Comparison of ENCODE assay signal across 11 mouse cellular contexts in genomic region chr4:140562461-140563178, GRCm38 (mm10).
DNase-seq lines count a peak whose midpoint lies in the region; ATAC-seq and TF ChIP-seq lines count a peak whose summit lies in the region.
"Had no signal": no experiment of that assay in that cellular context is flagged by ENCODE, and none has a peak within 500 bp of the region (broad histone marks: within the 10 kb centered on the region; RNA-seq: fewer than 3 reads in every experiment).

No protein-coding gene starts in this region.

- no peaks in the 10 kb centered on the region for H3K9me3 ChIP-seq in forebrain, postnatal 0 days (ENCODE audit: low read length)
- H3K9me3 ChIP-seq in forebrain, embryonic 10.5 days, result peaks cover 18% of the 10 kb centered on the region
- peaks cover 5% of the 10 kb centered on the region for H3K9me3 ChIP-seq in lung, embryonic 16.5 days (ENCODE audit: control insufficient read depth, low read length)
- no peaks in the 10 kb centered on the region for H3K9me3 ChIP-seq in midbrain, postnatal 0 days (ENCODE audit: low read length)

- no peaks in the 10 kb centered on the region for H3K4me1 ChIP-seq in forebrain, postnatal 0 days (ENCODE audit: insufficient read depth)
- peaks cover 4% of the 10 kb centered on the region; the same call in 1 of the 2 replicates for H3K4me1 ChIP-seq in forebrain, embryonic 10.5 days
- H3K4me1 ChIP-seq in lung, embryonic 16.5 days (replicated peaks; ENCODE audit: control insufficient read depth, insufficient read depth, low read length), result no peaks in the 10 kb centered on the region
- no peaks in the 10 kb centered on the region for H3K4me1 ChIP-seq in midbrain, postnatal 0 days (ENCODE audit: insufficient read depth, low read length)
- H3K4me1 ChIP-seq: embryonic facial prominence, embryonic 12.5 days; heart, embryonic 13.5 days had no signal

- no peak overlapping the region for H3K4me3 ChIP-seq in forebrain, postnatal 0 days (ENCODE audit: low read depth, low read length)
- H3K4me3 ChIP-seq in forebrain, embryonic 10.5 days, result no peak overlapping the region
- H3K4me3 ChIP-seq in lung, embryonic 16.5 days (ENCODE audit: low read length), result no peak overlapping the region
- no peak overlapping the region for H3K4me3 ChIP-seq in midbrain, postnatal 0 days (ENCODE audit: low read depth, low read length)
- H3K4me3 ChIP-seq: embryonic facial prominence, embryonic 12.5 days; heart, embryonic 13.5 days; liver, embryonic 15.5 days had no signal

- TF ChIP-seq CTCF in forebrain, postnatal 0 days (IDR thresholded peaks at IDR 0.05; ENCODE audit: low read depth), result no peak
- no peak for TF ChIP-seq CTCF in brain, embryonic 14.5 days (IDR thresholded peaks at IDR 0.05; ENCODE audit: borderline replicate concordance, extremely low read depth, insufficient read depth, insufficient read length)
- TF ChIP-seq CTCF in midbrain, postnatal 0 days (IDR thresholded peaks at IDR 0.05), result no peak

- peaks cover 55% of the 10 kb centered on the region for H3K36me3 ChIP-seq in forebrain, postnatal 0 days (ENCODE audit: insufficient read depth)
- peaks cover 97% of the 10 kb centered on the region for H3K36me3 ChIP-seq in forebrain, embryonic 10.5 days (replicated peaks)
- H3K36me3 ChIP-seq in lung, embryonic 16.5 days (ENCODE audit: control insufficient read depth, insufficient read depth, low read length), result peaks cover 29% of the 10 kb centered on the region
- H3K36me3 ChIP-seq in midbrain, postnatal 0 days (ENCODE audit: insufficient read depth, low read length), result peaks cover 51% of the 10 kb centered on the region

- no peaks in the 10 kb centered on the region for H3K27me3 ChIP-seq in forebrain, postnatal 0 days (ENCODE audit: insufficient read depth, low read length)
- no peaks in the 10 kb centered on the region for H3K27me3 ChIP-seq in forebrain, embryonic 10.5 days (ENCODE audit: poor library complexity, severe bottlenecking)
- no peaks in the 10 kb centered on the region for H3K27me3 ChIP-seq in lung, embryonic 16.5 days (ENCODE audit: control insufficient read depth, insufficient read depth, low read depth, low read length)
- no peaks in the 10 kb centered on the region for H3K27me3 ChIP-seq in midbrain, postnatal 0 days (ENCODE audit: insufficient read depth, low read length)
- H3K27me3 ChIP-seq: embryonic facial prominence, embryonic 12.5 days; heart, embryonic 13.5 days; liver, embryonic 15.5 days had no signal

- ATAC-seq in forebrain, postnatal 0 days, result peak; percentile 79
- ATAC-seq in lung, embryonic 16.5 days (ENCODE audit: low read depth), result peak; percentile 46
- peak; percentile 70 for ATAC-seq in midbrain, postnatal 0 days (ENCODE audit: low FRiP score)

- no peak overlapping the region for H3K27ac ChIP-seq in forebrain, postnatal 0 days (ENCODE audit: low read depth, low read length)
- no peak overlapping the region for H3K27ac ChIP-seq in forebrain, embryonic 10.5 days
- H3K27ac ChIP-seq in lung, embryonic 16.5 days (ENCODE audit: low read length), result no peak overlapping the region
- 0 out of 2 replicates have a peak overlapping the region, but pooled peaks have one; percentile 57 for H3K27ac ChIP-seq in midbrain, postnatal 0 days (ENCODE audit: low read depth, low read length)
- H3K27ac ChIP-seq: embryonic facial prominence, embryonic 12.5 days; heart, embryonic 13.5 days; liver, embryonic 15.5 days had no signal

- WGBS in forebrain, postnatal 0 days, result 67% methylated on average over 10 of the region's 10 CpGs
- 92% methylated on average over 10 of the region's 10 CpGs for WGBS in forebrain, embryonic 10.5 days
- WGBS in lung, embryonic 16.5 days, result 70% methylated on average over 10 of the region's 10 CpGs
- WGBS in midbrain, postnatal 0 days, result 78% methylated on average over 10 of the region's 10 CpGs

- H3K4me2 ChIP-seq in forebrain, postnatal 0 days (ENCODE audit: low read depth), result no peak overlapping the region
- H3K4me2 ChIP-seq in lung, embryonic 16.5 days (ENCODE audit: low read depth, low read length), result no peak overlapping the region
- H3K4me2 ChIP-seq in midbrain, postnatal 0 days (ENCODE audit: low read depth, low read length, poor library complexity, severe bottlenecking), result no peak overlapping the region
- H3K4me2 ChIP-seq: embryonic facial prominence, embryonic 12.5 days; heart, embryonic 13.5 days; liver, embryonic 15.5 days had no signal

- peak; percentile 76 for DNase-seq in forebrain, postnatal 0 days
- no peak for DNase-seq in forebrain, embryonic 10.5 days (ENCODE audit: extremely low spot score, low spot score)
- no peak for DNase-seq in lung, adult 18-20 months
- DNase-seq in brain, embryonic 14.5 days (ENCODE audit: low read depth), result peak; percentile 75
- peak; percentile 91 for DNase-seq in midbrain, postnatal 0 days (ENCODE audit: low spot score)
- no peak for DNase-seq in left cerebral cortex, adult 8-10 months (ENCODE audit: low spot score in 2 of 2)
- DNase-seq in ovary, postnatal 10 days (ENCODE audit: low spot score), result no peak

- no peak overlapping the region for H3K9ac ChIP-seq in forebrain, postnatal 0 days
- no peak overlapping the region for H3K9ac ChIP-seq in lung, embryonic 16.5 days (ENCODE audit: low read length)
- H3K9ac ChIP-seq in midbrain, postnatal 0 days (replicated peaks; ENCODE audit: low read length, poor library complexity, severe bottlenecking), result no peak overlapping the region
- H3K9ac ChIP-seq: embryonic facial prominence, embryonic 12.5 days; heart, embryonic 13.5 days; liver, embryonic 15.5 days had no signal

- no peak for TF ChIP-seq POLR2A in brain, embryonic 14.5 days (IDR thresholded peaks at IDR 0.05; ENCODE audit: borderline replicate concordance, extremely low read depth, insufficient read depth, insufficient read length, poor library complexity, severe bottlenecking)

Comparison
In these comparisons a context has a peak if more than half of its experiments do, and no peak if none do; other contexts are left out.
1. DNase-seq: peak in forebrain, postnatal 0 days (single experiment), brain, embryonic 14.5 days (single experiment) and midbrain, postnatal 0 days (single experiment); none in forebrain, embryonic 10.5 days (single experiment), lung, adult 18-20 months (0 of 2), left cerebral cortex, adult 8-10 months (0 of 2) and ovary, postnatal 10 days (single experiment).
2. Peak in every context shown above with its lines, with median percentiles within 50 percentile points of each other: ATAC-seq.